ENCODE assay signal across 10 mouse cellular contexts in genomic region chr5:4484780-4485179, GRCm38 (mm10).
DNase-seq lines count a peak whose midpoint lies in the region; ATAC-seq and TF ChIP-seq lines count a peak whose summit lies in the region.
"Had no signal": no experiment of that assay in that cellular context is flagged by ENCODE, and none has a peak within 500 bp of the region (broad histone marks: within the 10 kb centered on the region; RNA-seq: fewer than 3 reads in every experiment).

No protein-coding gene starts in this region.

- no peak for TF ChIP-seq EP300 in lung, postnatal 0 days (IDR thresholded peaks at IDR 0.05)

- H3K36me3 ChIP-seq in embryonic facial prominence, embryonic 14.5 days (ENCODE audit: control insufficient read depth, insufficient read depth, low read length): no peaks in the 10 kb centered on the region
- H3K36me3 ChIP-seq in hindbrain, embryonic 16.5 days (ENCODE audit: control insufficient read depth, insufficient read depth, low read length): no peaks in the 10 kb centered on the region
- H3K36me3 ChIP-seq in lung, postnatal 0 days (ENCODE audit: insufficient read depth, low read length): no peaks in the 10 kb centered on the region

- no peaks in the 10 kb centered on the region for H3K9me3 ChIP-seq in embryonic facial prominence, embryonic 14.5 days (ENCODE audit: control insufficient read depth, low read length)
- H3K9me3 ChIP-seq in hindbrain, embryonic 16.5 days (ENCODE audit: control insufficient read depth, low read length): no peaks in the 10 kb centered on the region
- 0 out of 2 replicates have a peak, but pooled peaks cover 2% of the 10 kb centered on the region for H3K9me3 ChIP-seq in lung, postnatal 0 days (ENCODE audit: low read length)

- H3K4me3 ChIP-seq in layer of hippocampus, adult 2 months: no peak overlapping the region
- no peak overlapping the region for H3K4me3 ChIP-seq in embryonic facial prominence, embryonic 14.5 days (ENCODE audit: low read depth, low read length)
- H3K4me3 ChIP-seq in hindbrain, embryonic 16.5 days (ENCODE audit: low read length): no peak overlapping the region
- H3K4me3 ChIP-seq in lung, postnatal 0 days (ENCODE audit: low read depth, low read length): no peak overlapping the region

- 0 out of 2 replicates have a peak overlapping the region, but pooled peaks have one; percentile 74 for H3K27ac ChIP-seq in layer of hippocampus, adult 2 months
- H3K27ac ChIP-seq in embryonic facial prominence, embryonic 14.5 days (replicated peaks; ENCODE audit: low read depth, low read length): peak overlapping the region; percentile 62
- peak overlapping the region; percentile 72 for H3K27ac ChIP-seq in hindbrain, embryonic 16.5 days (ENCODE audit: low read depth, low read length)
- H3K27ac ChIP-seq in lung, postnatal 0 days (ENCODE audit: low read length): no peak overlapping the region

- H3K4me1 ChIP-seq in embryonic facial prominence, embryonic 14.5 days (ENCODE audit: control insufficient read depth, insufficient read depth, low read length): peaks cover 31% of the 10 kb centered on the region; the same call in 1 of the 2 replicates
- H3K4me1 ChIP-seq in hindbrain, embryonic 16.5 days (ENCODE audit: control insufficient read depth, insufficient read depth, low read depth, low read length): peaks cover 22% of the 10 kb centered on the region
- no peaks in the 10 kb centered on the region for H3K4me1 ChIP-seq in lung, postnatal 0 days (ENCODE audit: insufficient read depth, low read depth, low read length)

- no peak for DNase-seq in layer of hippocampus, adult 2 months (ENCODE audit: low spot score in 2 of 2)
- DNase-seq in layer of hippocampus, adult 9-10 months (ENCODE audit: low spot score): no peak
- DNase-seq in embryonic facial prominence, embryonic 14.5 days (ENCODE audit: low spot score): peak; percentile 72
- peak; percentile 25 for DNase-seq in neural tube, embryonic 10.5 days (ENCODE audit: extremely low spot score, low spot score)
- DNase-seq in ovary, postnatal 14 days (ENCODE audit: low spot score): no peak
- DNase-seq in lung, postnatal 0 days (ENCODE audit: low spot score): no peak
- DNase-seq: kidney, postnatal 10 days had no signal

- no peak for TF ChIP-seq CTCF in layer of hippocampus, adult 2 months (conservative IDR thresholded peaks at IDR 0.05)
- TF ChIP-seq CTCF in lung, postnatal 0 days (IDR thresholded peaks at IDR 0.05): no peak

- H3K27me3 ChIP-seq in embryonic facial prominence, embryonic 14.5 days (replicated peaks; ENCODE audit: control insufficient read depth, insufficient read depth, low read length): no peaks in the 10 kb centered on the region
- H3K27me3 ChIP-seq in hindbrain, embryonic 16.5 days (replicated peaks; ENCODE audit: control insufficient read depth, insufficient read depth, low read length): no peaks in the 10 kb centered on the region
- H3K27me3 ChIP-seq in lung, postnatal 0 days (replicated peaks; ENCODE audit: insufficient read depth, low read length): no peaks in the 10 kb centered on the region

- 10% methylated on average over 6 of the region's 6 CpGs for WGBS in embryonic facial prominence, embryonic 14.5 days
- WGBS in hindbrain, embryonic 16.5 days: 10% methylated on average over 6 of the region's 6 CpGs
- WGBS in lung, postnatal 0 days: 25% methylated on average over 6 of the region's 6 CpGs

- H3K9ac ChIP-seq in embryonic facial prominence, embryonic 14.5 days (ENCODE audit: low read depth, low read length): no peak overlapping the region
- no peak overlapping the region for H3K9ac ChIP-seq in hindbrain, embryonic 16.5 days (ENCODE audit: low read depth, low read length)
- H3K9ac ChIP-seq in lung, postnatal 0 days (replicated peaks; ENCODE audit: low read depth): no peak overlapping the region

- peak overlapping the region; percentile 4; the same call in 1 of the 2 replicates for H3K4me2 ChIP-seq in embryonic facial prominence, embryonic 14.5 days (ENCODE audit: low read depth, low read length)
- peak overlapping the region; percentile 20; the same call in 1 of the 2 replicates for H3K4me2 ChIP-seq in hindbrain, embryonic 16.5 days (ENCODE audit: low read length)
- H3K4me2 ChIP-seq in lung, postnatal 0 days (replicated peaks; ENCODE audit: low read depth, low read length): no peak overlapping the region
- H3K4me2 ChIP-seq: liver, embryonic 11.5 days had no signal

- 0 out of 2 replicates have a peak, but pooled peaks have one; percentile 16 for ATAC-seq in embryonic facial prominence, embryonic 14.5 days (ENCODE audit: low read depth)
- ATAC-seq in hindbrain, embryonic 16.5 days: peak; percentile 29; the same call in 1 of the 2 replicates
- ATAC-seq in lung, postnatal 0 days: no peak
- ATAC-seq in megakaryocyte progenitor cell, adult 5-6 weeks (replicated peaks; ENCODE audit: poor library complexity): no peak

Comparison
In these comparisons a context has a peak if more than half of its experiments do, and no peak if none do; other contexts are left out.
1. DNase-seq: peak in embryonic facial prominence, embryonic 14.5 days (single experiment) and neural tube, embryonic 10.5 days (single experiment); none in layer of hippocampus, adult 2 months (0 of 2), layer of hippocampus, adult 9-10 months (single experiment), ovary, postnatal 14 days (single experiment) and lung, postnatal 0 days (single experiment).
2. ATAC-seq: peak in embryonic facial prominence, embryonic 14.5 days (single experiment) and hindbrain, embryonic 16.5 days (single experiment); none in lung, postnatal 0 days (single experiment) and megakaryocyte progenitor cell, adult 5-6 weeks (single experiment).